Mouse (Mus musculus) myocyte (in vitro differentiated cells): ENCODE data around the gene Cyb561.

ENCODE experiments used
- E2F4 ChIP-seq: IDR thresholded peaks from one replicate; pipeline ENCODE4 v1.6.1; 2011; ENCODE audit warnings: mild to moderate bottlenecking, control low read depth, moderate library complexity; ENCODE audit not compliant: insufficient read depth
- POLR2A ChIP-seq: IDR thresholded peaks from one replicate; pipeline ENCODE4 v1.6.1; 2011; ENCODE audit warnings: low read depth, mild to moderate bottlenecking, control low read depth, moderate library complexity; ENCODE audit not compliant: insufficient read length
- POLR2AphosphoS2 ChIP-seq: IDR thresholded peaks from one replicate; pipeline ENCODE4 v1.6.1; 2011; ENCODE audit warnings: low read depth, control low read depth; ENCODE audit not compliant: insufficient read length
- REST ChIP-seq: IDR thresholded peaks from one replicate; pipeline ENCODE4 v1.6.1; 2011; ENCODE audit warnings: mild to moderate bottlenecking, control low read depth, moderate library complexity; ENCODE audit not compliant: insufficient read depth, insufficient read length
- USF1 ChIP-seq: IDR thresholded peaks from one replicate; pipeline ENCODE4 v1.6.1; 2011; ENCODE audit warnings: low read depth, mild to moderate bottlenecking, control low read depth, moderate library complexity

DNA sequence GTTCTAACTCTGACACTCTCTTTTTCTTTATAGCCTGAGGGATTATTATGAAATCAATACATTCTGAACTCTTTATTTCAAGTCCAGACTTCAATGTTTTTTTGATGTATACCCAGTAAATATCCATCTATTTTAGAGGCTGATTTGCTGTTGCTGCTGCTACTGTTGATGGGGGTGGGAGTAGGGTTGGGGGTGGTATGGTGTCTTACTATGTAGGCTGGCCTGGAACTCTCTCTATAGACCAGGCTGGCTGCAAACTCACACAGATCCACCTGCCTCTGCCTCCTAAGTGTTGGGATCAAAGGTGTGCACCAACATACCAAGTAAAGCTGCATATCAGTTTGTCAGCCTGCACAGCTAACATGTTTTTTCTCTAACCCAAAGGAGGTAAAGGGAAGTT is 42.0 kb downstream of the Cyb561 start:
- TF ChIP-seq USF1, result no peak
- no peak for TF ChIP-seq E2F4
- no peak for TF ChIP-seq POLR2A
- TF ChIP-seq REST, result no peak
- no peak for TF ChIP-seq POLR2AphosphoS2
